ENCODE assay signal across 10 mouse cellular contexts in genomic region chr5:151644845-151645244, GRCm38 (mm10). TPM values are rescaled to one million over a fixed set of nuclear protein-coding genes. Genes with fewer than 3 reads are reported as not detected.
DNase-seq lines count a peak whose midpoint lies in the region; ATAC-seq and TF ChIP-seq lines count a peak whose summit lies in the region.
"Had no signal": no experiment of that assay in that cellular context is flagged by ENCODE, and none has a peak within 500 bp of the region (broad histone marks: within the 10 kb centered on the region; RNA-seq: fewer than 3 reads in every experiment).

No protein-coding gene starts in this region.

- no peak for TF ChIP-seq POLR2A in heart, adult 2 months (IDR thresholded peaks at IDR 0.05; ENCODE audit: insufficient read depth, low read depth, low read length)

- peak; percentile 57 for TF ChIP-seq CTCF in heart, adult 2 months (IDR thresholded peaks at IDR 0.05)

- no peak for TF ChIP-seq EP300 in heart, adult 2 months (IDR thresholded peaks at IDR 0.05; ENCODE audit: insufficient read depth, low read depth, low read length)

- intact Hi-C loops in heart, adult 2 months (cut with DNase I) = no loop called here
- intact Hi-C loops in heart, postnatal 36 days (cut with DNase I) = no loop called here

- no peak overlapping the region for H3K27ac ChIP-seq in heart, adult 2 months
- no peak overlapping the region for H3K27ac ChIP-seq in forebrain, embryonic 10.5 days
- H3K27ac ChIP-seq: heart, embryonic 13.5 days; lung, embryonic 15.5 days had no signal

- H3K9ac ChIP-seq in heart, adult 2 months (ENCODE audit: low read depth, low read length) = no peak overlapping the region
- H3K9ac ChIP-seq: heart, embryonic 13.5 days; lung, embryonic 15.5 days had no signal

- peaks cover 5% of the 10 kb centered on the region; the same call in 1 of the 2 replicates for H3K9me3 ChIP-seq in forebrain, embryonic 10.5 days
- H3K9me3 ChIP-seq: lung, embryonic 15.5 days had no signal

- WGBS in heart, adult 2 months = 92% methylated on average over 7 of the region's 7 CpGs
- WGBS in forebrain, embryonic 10.5 days = 91% methylated on average over 7 of the region's 7 CpGs

- no peak overlapping the region for H3K4me3 ChIP-seq in heart, adult 2 months
- no peak overlapping the region for H3K4me3 ChIP-seq in forebrain, embryonic 10.5 days
- H3K4me3 ChIP-seq: heart, embryonic 13.5 days; lung, embryonic 15.5 days had no signal

- DNase-seq in heart, adult 2 months = no peak
- no peak for DNase-seq in heart, postnatal 36 days
- peak; percentile 68 for DNase-seq in 416B (ENCODE audit: low read depth)
- peak; percentile 29 for DNase-seq in lung, postnatal 36 days
- DNase-seq in frontal cortex, postnatal 10 days (ENCODE audit: low spot score in 2 of 2) = no peak
- no peak for DNase-seq in ovary, postnatal 14 days (ENCODE audit: low spot score)
- no peak for DNase-seq in forebrain, embryonic 10.5 days (ENCODE audit: extremely low spot score, low spot score)

- H3K4me1 ChIP-seq in heart, adult 2 months (ENCODE audit: control insufficient read depth, insufficient read depth, low read length) = no peaks in the 10 kb centered on the region
- H3K4me1 ChIP-seq in forebrain, embryonic 10.5 days = peaks cover 7% of the 10 kb centered on the region

- H3K36me3 ChIP-seq in heart, adult 2 months (ENCODE audit: control insufficient read depth, insufficient read depth, low read length) = no peaks in the 10 kb centered on the region
- H3K36me3 ChIP-seq in forebrain, embryonic 10.5 days (replicated peaks) = peaks cover 100% of the 10 kb centered on the region

- peak; percentile 57 for ATAC-seq in activated CD4-positive, CD25-positive, alpha-beta regulatory T cell, adult 4 months

- H3K79me2 ChIP-seq in heart, adult 2 months (replicated peaks; ENCODE audit: control insufficient read depth, insufficient read depth, low read length) = no peaks in the 10 kb centered on the region

- no peaks in the 10 kb centered on the region for H3K27me3 ChIP-seq in heart, adult 2 months (ENCODE audit: control insufficient read depth, insufficient read depth, low read length)
- no peaks in the 10 kb centered on the region for H3K27me3 ChIP-seq in forebrain, embryonic 10.5 days (ENCODE audit: poor library complexity, severe bottlenecking)
- H3K27me3 ChIP-seq: heart, embryonic 13.5 days; lung, embryonic 15.5 days had no signal

RNA-seq across cellular contexts. Expression of gene Rfc3, which starts 6.2 kb away (rescaled TPM):
- 1 to 10 TPM; 2.6 to 3.6 TPM for total RNA-seq in heart, adult 2 months (2021)
- 3.7 and 4.8 TPM in 2 replicates for polyA plus RNA-seq in heart, adult 2 months (2012; rRNA removed)
- 1 to 10 TPM; 3.1 to 3.8 TPM for total RNA-seq in heart, postnatal 36 days (2021)
- polyA plus RNA-seq in activated CD4-positive, CD25-positive, alpha-beta regulatory T cell, adult 4 months (2017; shearing (Covaris generic)) = 10 to 100 TPM; 36.5 to 40.3 TPM
- 173 and 186 TPM in 2 replicates for polyA plus RNA-seq in forebrain, embryonic 10.5 days (2016; fragmentation: Nextera tagmentation; extraction: Ambion mirVana)

RNA-seq across cellular contexts. Expression of gene Vmn2r18, which starts 39.0 kb away (rescaled TPM):
- not detected for total RNA-seq in heart, adult 2 months (2021)
- polyA plus RNA-seq in heart, adult 2 months (2012; rRNA removed) = not detected in 2 replicates
- not detected for total RNA-seq in heart, postnatal 36 days (2021)
- under 1 TPM in 1 of 2 experiments, not detected in 1; 0.08 TPM for polyA plus RNA-seq in activated CD4-positive, CD25-positive, alpha-beta regulatory T cell, adult 4 months (2017; shearing (Covaris generic))
- 0.17 and 0.31 TPM in 2 replicates for polyA plus RNA-seq in forebrain, embryonic 10.5 days (2016; fragmentation: Nextera tagmentation; extraction: Ambion mirVana)
- polyA plus RNA-seq: heart, embryonic 13.5 days; lung, embryonic 15.5 days had no signal

Comparison
In these comparisons a context has a peak if more than half of its experiments do, and no peak if none do; other contexts are left out.
1. DNase-seq: peak in 416B (single experiment) and lung, postnatal 36 days (single experiment); none in heart, adult 2 months (0 of 2), heart, postnatal 36 days (0 of 2), frontal cortex, postnatal 10 days (0 of 2), ovary, postnatal 14 days (single experiment) and forebrain, embryonic 10.5 days (single experiment).